Mouse (Mus musculus) ovary, adult 18-20 months (tissue): ENCODE measurements around the gene Prl4a1.
"Not testable (repeated sequence)": the region's sequence is repeated elsewhere in the genome, so short reads cannot be mapped to it uniquely, and the experiment has no call there.

Experiments used
- DNase-seq: peaks from one replicate; pipeline ENCODE4 v3.0.0; 2022; ENCODE audit warnings: low spot score, mixed read lengths

Prl4a1 gene

DNA sequence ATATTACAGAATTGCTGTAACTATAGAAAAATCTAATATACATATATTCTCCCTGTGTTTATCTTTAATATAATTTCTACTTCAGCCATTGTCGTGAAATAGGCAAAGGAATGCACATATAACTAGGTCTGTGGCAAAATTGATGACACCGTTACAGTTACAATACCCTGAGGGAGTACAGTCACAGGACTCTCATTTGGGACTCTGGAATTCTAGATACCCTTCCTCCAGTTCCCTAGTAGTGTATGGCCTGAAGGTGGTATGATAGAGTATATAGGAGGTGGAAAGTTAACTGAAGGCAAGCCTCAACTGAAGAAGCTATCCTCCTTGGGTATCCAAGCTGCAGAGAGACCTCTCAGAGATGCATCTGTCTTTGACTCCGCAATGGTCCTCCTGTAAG lies at the start of gene Prl4a1:
Gene Prl4a1 (plus strand): TSS at position 301 of the 400 bp plus-strand sequence.
- DNase-seq: no peak

GRCm38 (mm10) chr13:27972931-27973330 lies 43.1 kb upstream of the Prl4a1 start:
- no peak for DNase-seq

GRCm38 (mm10) chr13:27974281-27974680 lies 41.7 kb upstream of the Prl4a1 start:
- DNase-seq: not testable (repeated sequence)

DNA sequence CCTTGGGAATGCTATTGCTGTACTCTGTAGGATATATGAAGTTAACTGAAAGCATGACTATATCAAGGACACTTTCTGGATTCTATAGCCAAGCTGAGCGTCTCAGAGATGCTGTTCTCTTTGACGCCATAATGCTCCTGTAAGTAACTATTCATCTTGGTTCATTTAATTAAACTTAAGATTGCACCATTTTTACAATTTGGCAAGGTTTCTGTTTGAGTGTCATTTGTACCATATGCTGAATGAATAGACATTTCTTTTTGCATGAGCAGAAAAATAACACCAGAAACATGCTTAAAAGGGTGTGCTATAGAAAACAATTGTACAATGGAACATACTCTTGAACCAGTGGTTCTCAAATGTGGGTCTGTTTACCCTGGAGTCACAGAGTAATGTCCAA lies 38.4 kb upstream of the Prl4a1 start:
- no peak for DNase-seq

DNA sequence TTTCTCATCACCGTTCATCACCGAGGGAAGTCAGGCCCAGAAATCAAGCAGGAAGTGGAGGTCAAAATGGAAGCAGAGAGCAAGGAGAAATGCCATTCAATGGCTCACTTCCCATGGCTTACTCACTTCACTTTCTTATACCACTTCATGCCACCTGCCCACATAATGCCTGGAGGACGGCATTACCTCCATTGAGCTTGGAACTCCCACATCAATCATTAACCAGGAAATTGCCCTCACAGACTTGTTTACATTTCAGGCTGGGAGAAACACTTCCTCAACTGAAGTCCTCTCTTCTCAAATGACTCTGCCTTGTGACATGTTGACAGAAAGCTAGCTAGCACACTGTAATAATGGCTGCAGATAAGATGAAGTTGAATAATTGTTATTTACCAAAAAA lies 19.5 kb upstream of the Prl4a1 start:
- not testable (repeated sequence) for DNase-seq

- no peak for DNase-seq
These were observed 13.3 kb downstream of the Prl4a1 start for GRCm38 (mm10) chr13:28029330-28029729.

GRCm38 (mm10) chr13:28069315-28069714 lies 53.3 kb downstream of the Prl4a1 start:
- no peak for DNase-seq
